Mouse (Mus musculus): ENCODE data around the gene Cast.

DNA sequence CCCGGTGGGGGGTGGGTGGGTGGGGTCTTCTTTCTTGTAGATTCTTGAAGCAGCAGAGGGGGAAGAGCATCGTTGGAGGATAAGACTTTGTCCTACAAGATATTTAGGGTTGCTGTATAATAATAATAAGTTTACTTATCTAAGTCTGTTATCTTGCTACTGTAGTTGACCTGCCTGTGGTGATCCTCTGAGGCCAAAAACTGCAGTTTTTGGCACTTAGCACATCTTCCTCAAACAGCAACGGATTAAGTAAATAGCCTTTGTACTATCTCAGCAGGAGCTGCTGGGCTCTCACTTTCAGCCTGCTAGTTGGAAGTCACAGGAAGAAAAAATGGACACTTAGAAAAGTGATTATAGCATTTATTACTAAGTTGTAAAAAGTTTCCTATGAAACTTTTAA is 112.4 kb downstream of the Cast start:
- no peak for TF ChIP-seq CTCF (IDR thresholded peaks at IDR 0.05; ENCODE audit: low read depth, low read length)
- TF ChIP-seq POLR2A (IDR thresholded peaks at IDR 0.05; ENCODE audit: extremely low read depth, insufficient read depth, low read length), result no peak
